Mouse (Mus musculus) myocyte (in vitro differentiated cells): ENCODE results near the gene Sema4d.

ENCODE experiments used
- MAX ChIP-seq: IDR thresholded peaks from one replicate; pipeline ENCODE4 v1.6.1; 2011; ENCODE audit warnings: low read depth, mild to moderate bottlenecking, control low read depth
- POLR2A ChIP-seq: IDR thresholded peaks from one replicate; pipeline ENCODE4 v1.6.1; 2011; ENCODE audit warnings: low read depth, mild to moderate bottlenecking, control low read depth, moderate library complexity; ENCODE audit not compliant: insufficient read length
- POLR2AphosphoS2 ChIP-seq: IDR thresholded peaks from one replicate; pipeline ENCODE4 v1.6.1; 2011; ENCODE audit warnings: low read depth, control low read depth; ENCODE audit not compliant: insufficient read length
- SRF ChIP-seq: IDR thresholded peaks from one replicate; pipeline ENCODE4 v1.6.1; 2011; ENCODE audit warnings: low read depth; ENCODE audit not compliant: control insufficient read depth, insufficient read length
- TCF12 ChIP-seq: IDR thresholded peaks from one replicate; pipeline ENCODE4 v1.6.1; 2011; ENCODE audit warnings: mild to moderate bottlenecking, control low read depth; ENCODE audit not compliant: poor library complexity, insufficient read depth, severe bottlenecking
- USF1 ChIP-seq: IDR thresholded peaks from one replicate; pipeline ENCODE4 v1.6.1; 2011; ENCODE audit warnings: low read depth, mild to moderate bottlenecking, control low read depth, moderate library complexity

GRCm38 (mm10) chr13:51742551-51743052, 50.9 kb downstream of the Sema4d start:
- no peak for TF ChIP-seq MAX
- no peak for TF ChIP-seq TCF12
- no peak for TF ChIP-seq POLR2A
- no peak for TF ChIP-seq POLR2AphosphoS2
- TF ChIP-seq USF1, result no peak
- TF ChIP-seq SRF, result no peak
